Mouse (Mus musculus): ENCODE measurements around the gene Irf9.

Gene Irf9

DNA sequence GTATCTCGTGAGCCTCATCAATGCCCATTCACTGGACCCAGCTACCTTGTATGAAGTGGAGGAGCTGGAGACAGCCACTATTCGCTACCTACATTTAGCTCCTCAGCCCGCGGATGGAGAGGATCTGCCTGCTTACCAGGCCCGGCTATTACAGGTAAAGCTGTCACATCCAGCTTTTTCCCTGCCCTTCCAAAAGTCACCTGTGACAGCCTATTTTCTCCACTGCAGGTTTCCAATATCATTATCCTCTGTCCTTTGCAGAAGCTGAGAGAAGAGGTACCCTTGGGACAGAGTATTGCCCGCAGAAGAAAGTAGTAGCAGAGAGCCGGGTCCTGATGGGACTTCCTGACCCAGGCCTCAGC lies at the start of gene Irf9:
Gene Irf9 (plus strand): TSS at position 301 of the 362 bp plus-strand sequence.
- in situ Hi-C loops (cut with MseI, MboI) = no loop called here

DNA sequence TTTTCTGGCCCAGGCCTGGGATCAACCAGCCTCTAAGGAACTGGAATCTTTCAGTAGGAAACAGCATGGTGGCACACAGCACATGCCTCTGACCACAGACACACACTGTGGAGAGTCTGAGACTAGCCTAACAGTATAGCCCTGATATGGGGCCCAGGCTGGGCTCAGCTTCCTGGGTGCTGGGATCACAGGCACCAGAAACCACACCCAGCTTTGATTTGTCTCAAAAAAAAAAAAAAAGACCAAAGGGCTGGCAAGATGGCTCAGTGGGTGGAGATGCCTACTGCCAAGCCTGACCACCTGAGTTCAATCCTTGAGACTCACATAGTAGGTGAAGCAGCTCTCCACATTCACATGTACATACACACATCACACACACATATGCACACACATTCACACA lies 48.7 kb upstream of the Irf9 start:
- in situ Hi-C loops (cut with MseI, MboI) = no loop called here

DNA sequence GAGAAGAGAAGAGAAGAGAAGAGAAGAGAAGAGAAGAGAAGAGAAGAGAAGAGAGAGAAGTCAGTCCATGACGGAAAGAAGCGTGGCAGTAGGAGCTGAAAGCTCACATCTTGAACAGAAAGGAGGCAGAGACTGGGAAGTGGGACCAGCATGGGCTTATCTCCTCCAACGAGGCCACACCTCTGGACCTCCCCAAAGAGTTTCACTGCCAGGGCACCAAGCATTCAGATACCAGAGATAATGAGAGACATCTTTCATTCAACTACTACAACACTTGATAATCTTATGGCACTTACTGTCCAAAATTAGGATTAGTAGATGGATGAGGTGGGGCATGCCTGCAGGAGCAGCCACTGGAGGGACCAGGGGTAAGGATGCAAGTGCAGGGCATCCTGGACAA lies 47.6 kb upstream of the Irf9 start:
- in situ Hi-C loops (cut with MseI, MboI) = no loop called here

DNA sequence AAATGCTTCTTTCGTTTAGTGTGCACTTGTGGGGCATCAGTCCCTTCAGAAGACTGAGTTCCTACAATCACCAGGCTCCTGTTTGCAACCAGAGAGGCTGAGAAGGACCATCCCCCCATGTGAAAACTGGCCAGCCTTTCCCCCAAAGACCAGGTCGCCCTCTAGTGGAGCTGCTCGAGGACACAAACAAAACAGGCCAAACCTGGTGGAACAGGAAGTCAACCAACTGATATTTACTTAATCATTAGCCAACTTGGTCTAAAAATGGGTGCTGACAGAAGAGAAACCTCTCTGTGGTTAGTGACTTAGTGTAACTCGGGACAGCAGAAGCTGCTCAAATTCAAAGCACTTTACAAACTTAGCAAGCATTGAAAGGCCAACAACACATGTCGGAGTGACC lies 46.4 kb upstream of the Irf9 start:
- in situ Hi-C loops (cut with MseI, MboI) = no loop called here

DNA sequence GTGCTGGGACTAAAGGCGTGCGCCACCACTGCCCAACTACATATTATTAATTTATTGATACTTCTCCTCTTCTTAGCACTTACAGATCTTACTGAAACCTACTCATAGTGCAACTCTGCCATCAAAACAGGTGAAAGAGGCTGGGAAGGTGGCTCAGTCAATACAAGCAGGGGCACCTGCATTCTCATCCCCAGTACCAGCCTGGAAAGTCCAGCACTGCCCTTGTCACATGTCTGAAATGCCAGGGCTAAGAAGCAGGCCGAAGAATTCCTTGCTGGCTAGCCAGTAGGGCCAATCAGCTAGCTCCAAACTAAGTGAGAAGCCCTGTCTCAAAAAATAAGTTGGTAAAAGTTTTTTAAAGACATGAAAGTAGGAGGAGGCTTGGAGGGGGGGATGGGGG lies 45.8 kb upstream of the Irf9 start:
- in situ Hi-C loops (cut with MseI, MboI) = no loop called here

DNA sequence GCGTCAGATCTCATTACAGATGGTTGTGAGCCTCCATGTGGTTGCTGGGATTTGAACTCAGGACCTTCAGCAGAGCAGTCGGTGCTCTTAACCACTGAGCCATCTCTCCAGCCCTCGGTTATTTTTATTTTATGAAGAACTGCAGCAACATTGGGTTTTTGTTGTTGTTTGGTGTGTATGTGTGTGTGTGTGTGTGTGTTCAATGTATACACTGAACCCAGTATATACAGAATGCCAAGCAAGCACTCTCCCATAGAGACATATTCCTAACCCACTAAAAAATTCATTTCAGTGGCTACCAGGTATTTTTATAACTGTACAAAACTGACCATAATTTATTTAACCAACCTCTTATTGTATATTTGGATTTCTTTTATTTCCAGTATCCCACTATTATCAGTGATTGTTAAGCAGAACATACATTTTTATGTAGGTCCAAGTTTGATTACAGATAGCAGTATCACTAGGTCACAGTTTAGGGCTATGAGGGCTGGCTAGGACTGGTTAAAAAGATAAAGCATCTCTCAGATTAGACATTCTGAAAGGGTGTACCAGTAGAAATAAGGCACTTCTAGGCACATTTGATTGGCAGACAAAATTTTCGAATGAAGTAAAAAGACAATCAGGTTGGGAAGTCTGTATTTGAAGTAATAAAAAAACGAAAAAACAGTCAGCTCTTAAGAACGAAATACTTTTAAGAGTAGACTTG lies 44.5 kb upstream of the Irf9 start:
- in situ Hi-C loops (cut with MseI, MboI) = no loop called here

DNA sequence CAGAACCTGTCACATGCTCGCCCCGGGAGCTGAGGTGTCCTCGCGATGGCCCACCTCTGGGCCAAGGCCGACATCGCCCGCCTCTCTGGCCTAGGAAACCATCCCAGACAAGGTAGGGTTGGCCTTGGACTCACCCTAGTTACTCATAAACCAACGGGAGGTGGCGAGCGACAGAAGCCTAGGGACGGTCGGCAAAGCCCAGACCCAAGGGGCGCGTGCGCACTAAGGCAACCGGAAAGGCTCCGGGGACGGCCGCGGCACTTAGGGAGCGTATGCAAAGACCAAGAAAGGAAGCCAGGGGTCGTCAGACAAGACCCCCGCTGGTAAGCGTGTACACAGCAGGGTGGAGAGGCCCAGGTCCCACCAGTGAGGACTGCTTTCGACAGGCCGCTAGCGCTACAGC lies 43.6 kb upstream of the Irf9 start, which contains the start of gene Dcaf11:
Gene Dcaf11 (plus strand): TSS at position 208 of the 403 bp plus-strand sequence.
- in situ Hi-C loops (cut with MseI, MboI) = no loop called here

DNA sequence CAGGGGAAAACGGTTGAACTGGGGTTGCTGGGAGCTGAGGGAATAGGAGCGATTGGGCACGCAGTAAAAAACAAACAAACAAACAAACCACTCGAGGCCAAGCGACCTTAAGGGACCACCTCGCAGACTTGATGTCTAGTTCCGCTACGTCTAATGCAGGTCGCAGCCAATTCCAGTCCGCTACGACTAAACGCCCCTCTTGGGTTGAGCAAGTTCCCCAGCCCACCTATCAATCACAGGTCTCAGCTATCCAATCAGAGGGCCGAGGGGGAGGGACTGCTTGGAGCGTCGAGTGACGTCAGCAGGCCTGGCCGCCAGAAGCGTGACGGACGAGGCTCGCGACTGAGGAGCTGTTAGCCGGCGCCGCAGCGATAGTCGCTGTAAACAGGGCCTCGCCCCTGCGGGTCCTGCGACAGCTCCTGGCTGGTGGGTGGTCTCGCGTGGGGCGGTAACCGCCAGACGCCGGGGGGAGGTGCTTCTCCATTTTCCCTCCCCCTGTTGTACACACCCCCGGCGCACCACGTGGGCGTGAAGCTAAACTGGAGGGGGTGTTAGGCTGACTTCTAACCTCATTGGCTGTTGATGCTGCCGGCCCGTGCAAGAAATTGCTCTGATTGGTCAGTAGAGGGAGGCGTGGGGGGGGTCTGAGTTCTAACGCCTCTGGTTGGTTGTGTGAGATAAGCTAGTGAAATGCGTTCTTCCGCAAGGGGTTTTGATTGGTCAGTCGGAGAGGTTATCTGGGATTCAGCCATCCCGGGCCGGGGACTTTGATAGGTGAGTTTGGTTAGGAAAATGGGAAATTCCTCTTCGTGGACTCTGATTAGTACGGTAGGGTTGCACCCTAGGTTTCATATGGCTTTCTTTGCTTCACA lies 42.9 kb upstream of the Irf9 start, which contains the start of gene A730061H03Rik:
Gene A730061H03Rik (minus strand): TSS at position 205 of the 872 bp plus-strand sequence.
- in situ Hi-C loops (cut with MseI, MboI) = no loop called here

DNA sequence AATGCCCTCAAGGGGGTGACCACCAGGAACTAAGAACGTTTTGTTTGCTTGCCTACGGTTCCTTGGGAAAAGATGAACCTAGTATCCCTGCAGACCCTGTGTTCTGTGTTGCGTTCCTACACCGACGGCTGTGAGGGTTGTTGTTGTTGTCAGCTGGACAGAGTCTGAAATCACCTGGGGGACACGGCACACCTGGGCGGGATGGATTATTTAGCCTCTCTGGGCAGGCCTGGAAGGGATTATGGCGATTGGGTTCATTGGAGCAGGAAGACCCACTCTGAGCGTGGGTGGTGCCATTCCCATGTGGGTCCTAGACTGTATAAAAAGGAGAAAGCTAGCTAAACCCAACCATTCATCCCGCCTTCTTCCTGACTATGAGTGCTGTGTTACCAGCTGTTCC lies 41.5 kb upstream of the Irf9 start:
- in situ Hi-C loops (cut with MseI, MboI) = no loop called here

DNA sequence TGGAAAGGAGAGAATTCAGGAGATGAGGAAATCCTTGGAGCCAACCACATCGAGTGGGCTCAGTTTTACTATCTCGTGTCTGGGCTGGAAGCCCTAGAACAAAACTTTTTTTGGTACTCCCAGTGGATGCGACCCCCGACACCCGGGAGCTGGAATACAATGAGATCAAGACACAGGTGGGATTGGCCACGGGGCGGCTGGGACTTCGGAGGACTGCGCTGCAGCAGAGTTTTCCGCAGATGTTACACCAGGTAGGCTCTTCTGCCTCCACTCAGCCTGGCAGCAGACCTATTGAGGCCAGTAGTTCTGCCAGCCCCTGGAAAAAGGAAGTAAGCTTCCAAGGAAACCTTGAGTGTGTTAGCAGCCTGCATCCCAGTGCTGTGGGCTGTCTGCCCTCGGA lies 40.1 kb upstream of the Irf9 start:
- in situ Hi-C loops (cut with MseI, MboI) = no loop called here

DNA sequence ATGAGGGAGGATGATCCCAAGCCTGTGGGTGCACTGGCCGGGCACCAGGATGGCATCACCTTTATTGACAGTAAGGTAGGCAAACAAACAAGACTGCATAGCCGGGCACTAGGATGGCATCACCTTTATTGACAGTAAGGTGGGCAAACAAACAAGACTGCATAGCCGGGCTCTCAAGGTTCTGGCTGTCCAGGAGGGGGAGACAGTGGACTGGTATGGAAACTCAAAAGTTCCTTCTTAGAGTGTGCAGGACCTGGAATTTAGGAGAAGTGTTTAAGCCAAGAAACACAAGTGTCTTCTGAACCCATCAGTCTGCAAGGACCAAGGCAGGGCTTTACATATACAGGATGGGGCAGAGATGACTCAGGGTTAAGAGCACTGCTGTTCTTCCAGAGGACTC lies 37.6 kb upstream of the Irf9 start:
- in situ Hi-C loops (cut with MseI, MboI) = no loop called here

DNA sequence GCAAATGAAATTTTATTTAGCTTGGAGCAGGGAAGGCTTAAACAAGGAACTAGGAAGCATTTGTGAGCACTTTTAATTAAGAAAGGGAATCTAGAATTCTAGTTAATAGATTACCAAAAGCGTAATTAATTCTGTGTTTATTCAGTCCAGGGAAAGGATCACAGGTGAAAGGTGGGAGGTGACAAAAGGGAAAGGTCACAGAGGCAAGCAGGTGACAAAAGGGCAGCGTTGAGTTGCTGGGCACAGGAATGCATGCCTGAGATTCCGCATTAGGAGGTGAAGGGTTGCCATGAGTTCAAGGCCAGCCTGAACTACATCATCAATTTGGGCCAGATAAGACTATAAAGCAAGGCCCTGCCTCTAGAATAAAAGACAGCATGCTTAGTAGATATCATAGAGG lies 35.9 kb upstream of the Irf9 start:
- in situ Hi-C loops (cut with MseI, MboI) = no loop called here

DNA sequence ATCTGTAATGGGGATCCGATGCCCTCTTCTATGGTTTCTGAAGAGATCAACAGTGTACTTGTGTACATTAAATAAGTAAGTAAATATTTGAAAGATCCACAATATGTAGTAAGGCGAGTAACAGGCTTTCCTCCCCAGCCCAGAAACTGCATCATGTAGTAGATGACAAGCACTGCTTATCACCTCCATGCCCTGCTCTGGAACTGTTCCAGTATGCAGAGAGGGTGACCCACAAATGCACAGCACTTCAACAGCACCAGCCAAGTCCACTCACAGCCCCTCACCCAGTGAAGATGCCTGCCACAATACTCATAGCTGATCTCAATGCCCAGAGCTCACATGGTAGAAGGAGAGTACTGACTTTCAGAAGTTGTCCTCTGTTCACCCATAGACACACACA lies 32.8 kb upstream of the Irf9 start:
- in situ Hi-C loops (cut with MseI, MboI) = no loop called here

DNA sequence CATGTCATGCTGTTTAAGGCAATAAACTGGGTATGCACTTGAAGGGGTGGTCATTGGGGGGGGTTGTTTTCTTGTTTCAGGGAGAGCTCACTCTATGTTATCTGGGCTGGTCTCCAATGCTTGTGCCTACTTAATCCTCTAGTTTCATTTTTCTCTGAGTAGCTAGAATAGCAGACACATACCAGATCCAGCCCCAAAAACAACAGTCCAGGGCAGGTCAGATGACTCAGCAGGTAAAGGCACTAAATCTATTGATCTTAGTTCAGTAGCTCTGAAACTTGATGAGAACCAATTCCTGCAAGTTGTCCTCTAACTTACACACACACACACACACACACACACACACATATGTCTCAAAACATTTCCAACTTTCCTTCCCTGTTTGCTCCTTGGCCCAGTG lies 31.6 kb upstream of the Irf9 start:
- in situ Hi-C loops (cut with MseI, MboI) = no loop called here

DNA sequence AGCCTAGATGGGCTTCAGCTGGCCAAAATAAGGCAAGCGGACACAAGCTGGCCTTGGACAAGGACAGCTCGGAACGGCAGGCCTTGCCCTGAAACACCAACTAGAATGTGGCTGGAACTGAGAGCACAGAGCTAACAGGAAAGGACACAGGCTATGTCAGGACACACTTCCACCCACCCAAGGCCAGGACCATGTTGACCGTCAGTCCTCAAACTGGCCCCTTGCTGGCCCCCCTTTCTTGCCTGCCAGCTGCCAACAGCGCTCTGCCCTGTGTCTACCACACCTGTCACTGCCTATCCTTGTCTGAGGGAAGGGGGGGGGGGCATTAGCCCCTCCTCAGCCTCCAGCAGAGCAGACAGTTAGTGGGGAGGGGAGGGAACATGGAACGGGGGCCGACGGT lies 28.1 kb upstream of the Irf9 start, which contains the start of gene Fitm1:
Gene Fitm1 (plus strand): TSS at position 316 of the 400 bp plus-strand sequence.
- in situ Hi-C loops (cut with MseI, MboI) = no loop called here

DNA sequence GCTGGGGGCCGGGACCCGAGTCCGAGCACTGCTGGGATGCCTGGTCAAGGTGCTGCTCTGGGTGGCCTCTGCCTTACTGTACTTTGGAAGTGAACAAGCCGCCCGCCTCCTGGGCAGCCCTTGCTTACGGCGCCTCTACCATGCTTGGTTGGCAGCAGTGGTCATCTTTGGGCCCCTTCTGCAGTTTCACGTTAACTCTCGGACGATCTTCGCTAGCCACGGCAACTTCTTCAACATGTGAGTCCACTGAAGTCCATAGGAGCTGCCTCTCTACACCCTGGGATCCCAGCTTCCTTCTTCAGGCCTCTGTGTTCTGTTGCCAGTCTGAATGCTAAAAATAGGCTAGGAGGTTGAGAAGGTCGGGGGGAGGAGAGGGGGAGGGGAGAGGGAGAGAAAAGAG lies 27.7 kb upstream of the Irf9 start:
- in situ Hi-C loops (cut with MseI, MboI) = no loop called here

DNA sequence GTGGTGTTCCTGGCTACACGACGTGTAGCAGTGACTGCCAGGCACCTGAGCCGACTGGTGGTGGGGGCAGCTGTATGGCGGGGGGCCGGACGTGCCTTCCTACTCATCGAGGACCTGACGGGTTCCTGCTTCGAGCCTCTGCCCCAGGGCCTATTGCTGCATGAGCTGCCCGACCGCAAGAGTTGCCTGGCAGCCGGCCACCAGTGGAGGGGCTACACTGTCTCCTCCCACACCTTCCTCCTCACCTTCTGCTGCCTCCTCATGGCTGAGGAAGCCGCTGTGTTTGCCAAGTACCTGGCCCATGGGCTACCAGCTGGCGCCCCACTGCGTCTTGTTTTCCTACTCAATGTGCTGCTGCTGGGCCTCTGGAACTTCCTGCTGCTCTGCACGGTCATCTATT lies 27.0 kb upstream of the Irf9 start:
- in situ Hi-C loops (cut with MseI, MboI) = no loop called here

DNA sequence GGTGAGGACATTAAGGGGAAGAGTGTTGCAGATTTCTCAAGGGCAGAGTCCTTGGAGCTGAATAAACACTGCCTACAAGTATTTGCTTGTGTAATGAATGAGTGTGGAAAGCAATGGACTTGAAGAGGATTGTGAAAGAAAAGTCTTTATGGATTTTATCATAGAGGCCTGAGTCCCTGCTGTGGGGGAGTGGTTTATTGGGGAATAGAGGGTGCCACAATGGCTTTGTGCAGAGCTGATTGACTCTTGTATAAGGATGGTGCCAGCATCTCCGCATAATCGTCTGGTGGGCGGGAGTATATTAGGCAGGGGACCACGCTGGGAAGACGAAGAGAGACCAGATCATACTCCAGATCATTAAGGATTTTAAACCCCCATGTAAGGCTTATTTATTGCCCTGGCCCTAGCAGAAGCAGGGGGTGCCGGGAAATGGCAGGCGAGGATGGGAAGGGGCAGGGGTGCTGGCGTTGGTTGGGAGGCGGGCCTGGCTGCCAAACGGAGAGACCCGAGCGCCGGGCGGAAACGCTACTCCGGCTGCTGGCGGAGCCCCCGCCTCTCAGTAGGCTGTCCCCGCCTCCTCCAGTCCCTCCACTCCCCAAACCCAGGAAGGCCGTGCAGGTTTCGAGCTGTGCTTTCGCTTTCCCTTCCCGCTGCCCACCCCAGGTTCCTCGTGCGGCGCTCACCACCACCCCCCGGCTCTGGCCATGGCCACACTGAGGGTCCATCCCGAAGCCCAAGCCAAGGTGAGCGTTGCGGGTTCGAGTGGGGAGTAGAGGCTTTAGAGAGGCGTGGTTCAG lies 25.3 kb upstream of the Irf9 start, which contains the start of gene Psme1:
Gene Psme1 (plus strand): TSS at position 253 of the 797 bp plus-strand sequence.
- in situ Hi-C loops (cut with MseI, MboI) = no loop called here

DNA sequence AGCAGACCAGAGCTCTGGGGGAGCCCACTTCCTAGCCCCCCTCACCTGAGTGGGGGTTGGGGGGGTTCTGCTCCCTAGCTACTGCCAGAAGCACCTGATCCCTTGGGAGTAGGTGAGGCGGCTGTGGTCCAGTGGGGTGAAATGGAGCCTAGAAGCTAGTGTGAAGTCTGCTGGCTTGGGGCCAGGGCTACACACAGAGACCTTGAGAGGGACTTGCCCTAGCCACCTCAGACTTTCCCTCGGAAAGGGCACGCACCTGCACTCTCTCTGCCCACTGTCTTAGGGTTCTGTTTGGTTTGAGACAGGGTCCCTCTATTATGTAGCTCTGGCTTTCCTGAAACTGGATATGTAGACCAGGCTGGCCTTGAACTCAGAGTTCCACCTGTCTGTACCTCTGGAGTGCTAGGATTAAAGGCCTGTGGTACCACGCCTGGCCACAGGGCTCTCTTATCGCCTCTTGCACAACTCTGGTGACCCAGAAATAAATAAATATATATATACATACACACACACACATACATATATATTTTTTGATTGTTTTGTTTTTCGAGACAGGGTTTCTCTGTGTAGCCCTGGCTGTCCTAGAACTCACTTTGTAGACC lies 24.6 kb upstream of the Irf9 start:
- in situ Hi-C loops (cut with MseI, MboI) = no loop called here

DNA sequence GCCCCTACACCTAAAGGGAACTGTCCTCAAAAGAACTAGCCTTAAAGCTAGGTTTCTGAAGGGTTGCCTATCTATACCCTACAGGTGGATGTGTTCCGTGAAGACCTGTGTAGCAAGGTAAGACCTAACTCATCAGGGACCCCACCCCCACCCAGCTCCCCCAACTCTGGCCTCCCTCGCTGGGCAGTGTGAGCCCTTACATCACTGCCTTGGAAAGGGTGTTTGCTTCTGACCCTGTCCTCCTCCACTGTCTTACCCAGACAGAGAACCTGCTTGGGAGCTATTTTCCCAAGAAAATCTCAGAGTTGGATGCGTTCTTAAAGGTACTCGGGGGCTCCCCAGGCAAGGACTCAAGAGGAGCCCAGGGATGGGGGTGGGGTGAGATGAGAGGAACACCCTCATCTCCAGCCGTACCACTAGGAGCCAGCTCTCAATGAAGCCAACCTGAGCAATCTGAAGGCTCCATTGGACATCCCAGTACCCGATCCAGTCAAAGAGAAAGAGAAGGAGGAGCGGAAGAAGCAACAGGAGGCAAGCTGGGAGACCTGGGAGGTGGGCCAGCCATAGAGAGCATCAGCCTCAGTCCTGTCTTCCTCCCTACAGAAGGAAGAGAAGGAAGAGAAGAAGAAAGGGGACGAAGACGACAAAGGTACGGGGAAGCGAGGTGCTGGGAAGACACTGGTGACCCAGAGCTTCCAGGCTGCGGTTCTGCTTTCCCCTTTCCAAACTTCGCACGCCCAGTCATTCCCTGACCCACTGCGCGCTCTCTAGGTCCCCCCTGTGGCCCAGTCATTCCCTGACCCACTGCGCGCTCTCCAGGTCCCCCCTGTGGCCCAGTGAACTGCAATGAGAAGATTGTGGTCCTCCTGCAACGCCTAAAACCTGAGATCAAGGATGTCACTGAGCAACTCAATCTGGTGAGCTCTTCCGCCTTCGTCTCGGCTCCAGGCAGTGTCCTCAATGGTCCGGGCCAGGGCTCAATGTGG lies 23.6 kb upstream of the Irf9 start:
- in situ Hi-C loops (cut with MseI, MboI) = no loop called here
